Mouse (Mus musculus): ENCODE results near the gene Fscn1. TPM values are rescaled to one million over a fixed set of nuclear protein-coding genes. Genes with fewer than 3 reads are reported as not detected.

Fscn1 gene
- polyA plus RNA-seq (2016; fragmentation: Nextera tagmentation; extraction: Ambion mirVana), result 699 and 764 TPM in 2 replicates

DNA sequence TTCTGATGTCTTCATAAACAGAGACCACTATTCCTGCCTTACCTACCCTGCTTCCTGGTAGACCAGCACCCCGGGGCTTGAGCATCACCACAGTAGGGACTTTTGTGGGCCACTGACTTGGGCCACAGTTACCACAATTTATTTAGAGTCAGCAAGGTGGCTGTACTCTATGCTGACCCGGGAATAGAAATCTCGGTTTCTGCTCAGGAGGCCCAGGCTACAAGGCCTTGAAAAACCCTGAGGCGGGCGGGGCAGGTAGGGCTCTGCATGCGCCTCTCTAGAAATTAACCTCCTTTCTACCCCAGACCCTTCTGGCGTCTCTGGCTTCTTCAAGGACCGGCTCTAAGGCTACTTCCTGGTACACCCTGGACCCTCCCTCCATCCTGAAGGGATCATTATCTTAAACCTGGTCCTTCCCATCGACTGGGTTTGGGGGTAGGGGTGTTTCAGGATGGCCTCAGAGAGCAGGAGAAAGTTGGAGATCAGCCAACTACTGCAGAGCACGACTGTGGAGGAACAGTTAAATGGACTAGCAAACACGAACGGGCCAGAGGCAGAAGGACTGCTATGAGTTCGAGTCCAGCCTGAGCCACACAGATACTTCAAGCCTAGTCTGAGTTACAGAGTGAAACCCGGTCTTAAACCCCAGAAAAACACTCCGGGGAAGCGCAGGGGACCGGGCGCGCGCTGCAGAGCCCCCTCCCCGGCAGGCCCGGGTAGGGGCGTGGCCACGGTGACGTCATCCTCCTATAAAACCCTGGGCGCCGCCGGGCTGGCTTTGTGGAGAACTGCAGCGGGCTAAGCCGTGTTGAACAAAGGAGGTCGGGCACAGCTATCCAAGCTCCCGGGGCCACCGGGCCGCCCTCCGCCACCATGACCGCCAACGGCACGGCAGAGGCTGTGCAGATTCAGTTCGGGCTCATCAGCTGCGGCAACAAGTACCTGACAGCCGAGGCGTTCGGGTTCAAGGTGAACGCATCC, at the start of gene Fscn1:
Gene Fscn1 (plus strand): TSS at position 768 of the 981 bp plus-strand sequence.
- peak; percentile 65 for ATAC-seq (ENCODE audit: low FRiP score)
- Histone ChIP-seq H3K4me3 (peak within 1 kb of the TSS; percentile 97), H3K4me2 (replicated peaks) (peak within 1 kb of the TSS; percentile 94), H3K27me3 (peaks cover 6% of the 10 kb centered on the region), H3K9me3 (replicated peaks) (no peaks in the 10 kb centered on the region), H3K9ac (peak within 1 kb of the TSS; percentile 99), H3K27ac (peak within 1 kb of the TSS; percentile 97), H3K4me1 (peaks cover 26% of the 10 kb centered on the region), H3K36me3 (no peaks in the 10 kb centered on the region)
- WGBS, result 7% methylated on average over 44 of the region's 44 CpGs

GRCm38 (mm10) chr5:142911629-142912028, 48.5 kb upstream of the Fscn1 start:
- Histone ChIP-seq H3K4me1 (peaks cover 31% of the 10 kb centered on the region), H3K9ac (no peak overlapping the region), H3K27ac (no peak overlapping the region), H3K9me3 (replicated peaks) (no peaks in the 10 kb centered on the region), H3K36me3 (no peaks in the 10 kb centered on the region), H3K4me3 (no peak overlapping the region), H3K27me3 (no peaks in the 10 kb centered on the region), H3K4me2 (replicated peaks) (no peak overlapping the region)
- ATAC-seq (ENCODE audit: low FRiP score), result no peak
- WGBS, result 77% methylated on average over 2 of the region's 2 CpGs

DNA sequence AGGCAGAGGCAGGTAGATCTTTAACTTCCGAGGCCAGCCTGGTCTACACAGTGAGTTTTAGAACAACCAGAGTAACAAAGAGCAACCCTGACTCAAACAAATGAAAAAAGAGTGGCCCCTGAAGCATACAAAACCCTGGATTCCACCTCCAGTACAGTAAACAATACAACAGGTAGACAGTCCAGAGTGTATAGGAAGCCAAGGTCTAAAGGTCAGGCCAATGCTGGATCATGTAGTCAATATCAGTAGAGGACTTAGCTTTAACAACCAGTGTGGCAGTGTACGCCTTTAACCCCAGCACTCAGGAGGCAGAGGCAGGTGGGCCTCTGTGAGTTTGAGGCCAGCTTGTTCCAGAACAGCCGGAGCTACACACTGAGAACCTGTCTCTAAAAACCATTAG, 47.8 kb upstream of the Fscn1 start:
- ATAC-seq (ENCODE audit: low FRiP score), result no peak
- Histone ChIP-seq H3K9me3 (replicated peaks) (no peaks in the 10 kb centered on the region), H3K4me3 (no peak overlapping the region), H3K36me3 (no peaks in the 10 kb centered on the region), H3K9ac (no peak overlapping the region), H3K4me2 (replicated peaks) (no peak overlapping the region), H3K27me3 (no peaks in the 10 kb centered on the region), H3K4me1 (peaks cover 27% of the 10 kb centered on the region), H3K27ac (no peak overlapping the region)
- whole genome bisulfite sequencing, result 90% methylated on average over 3 of the region's 3 CpGs

GRCm38 (mm10) chr5:142912739-142913138, 47.4 kb upstream of the Fscn1 start:
- Histone ChIP-seq H3K4me1 (peaks cover 23% of the 10 kb centered on the region), H3K27ac (no peak overlapping the region), H3K36me3 (no peaks in the 10 kb centered on the region), H3K9ac (no peak overlapping the region), H3K4me3 (no peak overlapping the region), H3K9me3 (replicated peaks) (no peaks in the 10 kb centered on the region), H3K27me3 (no peaks in the 10 kb centered on the region), H3K4me2 (replicated peaks) (no peak overlapping the region)
- 87% methylated on average over 4 of the region's 4 CpGs for WGBS
- no peak for ATAC-seq (ENCODE audit: low FRiP score)

DNA sequence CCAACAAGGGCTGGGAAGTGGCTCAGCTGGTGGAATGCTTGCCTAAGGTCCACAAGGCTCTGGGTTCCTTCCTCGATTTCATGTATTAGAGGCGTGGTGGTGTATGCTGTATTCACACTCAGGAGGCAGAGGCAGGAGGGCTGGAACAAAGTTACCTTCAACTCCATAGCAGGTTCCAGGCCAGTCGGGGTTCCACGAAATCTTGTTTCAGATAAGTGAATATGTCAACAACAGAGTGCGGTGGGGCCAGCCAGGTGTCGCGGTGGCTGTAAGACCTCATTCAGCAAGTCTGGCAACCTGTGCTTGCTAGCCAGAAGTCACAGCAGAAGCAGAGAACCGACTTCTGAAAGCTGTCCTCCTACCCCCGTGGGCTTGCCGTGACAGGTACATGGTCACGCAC, 44.9 kb upstream of the Fscn1 start:
- H3K4me2 ChIP-seq (replicated peaks), result no peak overlapping the region
- H3K9me3 ChIP-seq (replicated peaks), result no peaks in the 10 kb centered on the region
- no peak overlapping the region for H3K9ac ChIP-seq
- no peaks in the 10 kb centered on the region for H3K36me3 ChIP-seq
- no peaks in the 10 kb centered on the region for H3K27me3 ChIP-seq
- H3K4me3 ChIP-seq, result no peak overlapping the region
- 87% methylated on average over 11 of the region's 11 CpGs for WGBS
- no peaks in the 10 kb centered on the region; the same call in 1 of the 2 replicates for H3K4me1 ChIP-seq
- ATAC-seq (ENCODE audit: low FRiP score), result no peak
- no peak overlapping the region for H3K27ac ChIP-seq

GRCm38 (mm10) chr5:142916593-142916992, 43.5 kb upstream of the Fscn1 start:
- Histone ChIP-seq H3K9ac (no peak overlapping the region), H3K4me1 (no peaks in the 10 kb centered on the region), H3K36me3 (no peaks in the 10 kb centered on the region), H3K27ac (no peak overlapping the region), H3K4me3 (no peak overlapping the region), H3K9me3 (replicated peaks) (no peaks in the 10 kb centered on the region), H3K27me3 (no peaks in the 10 kb centered on the region), H3K4me2 (replicated peaks) (no peak overlapping the region)
- WGBS, result 76% methylated on average over 7 of the region's 7 CpGs
- ATAC-seq (ENCODE audit: low FRiP score), result no peak

- ATAC-seq (ENCODE audit: low FRiP score), result no peak
- no peak overlapping the region for H3K4me3 ChIP-seq
- H3K36me3 ChIP-seq, result no peaks in the 10 kb centered on the region
- H3K27ac ChIP-seq, result no peak overlapping the region
- H3K9me3 ChIP-seq (replicated peaks), result no peaks in the 10 kb centered on the region
- whole genome bisulfite sequencing, result 90% methylated on average over 8 of the region's 8 CpGs
- no peak overlapping the region for H3K4me2 ChIP-seq (replicated peaks)
- H3K27me3 ChIP-seq, result no peaks in the 10 kb centered on the region
- H3K9ac ChIP-seq, result no peak overlapping the region
- H3K4me1 ChIP-seq, result no peaks in the 10 kb centered on the region
Observed at GRCm38 (mm10) chr5:142917402-142917801, 42.7 kb upstream of the Fscn1 start.

- no peak overlapping the region for H3K4me3 ChIP-seq
- 0 out of 2 replicates have a peak, but pooled peaks cover 2% of the 10 kb centered on the region for H3K4me1 ChIP-seq
- H3K27ac ChIP-seq, result no peak overlapping the region
- H3K27me3 ChIP-seq, result no peaks in the 10 kb centered on the region
- H3K4me2 ChIP-seq (replicated peaks), result no peak overlapping the region
- no peaks in the 10 kb centered on the region for H3K9me3 ChIP-seq (replicated peaks)
- no peaks in the 10 kb centered on the region for H3K36me3 ChIP-seq
- no peak overlapping the region for H3K9ac ChIP-seq
- ATAC-seq (ENCODE audit: low FRiP score), result no peak
- WGBS, result 71% methylated on average over 8 of the region's 8 CpGs
Observed at GRCm38 (mm10) chr5:142920311-142921073, 39.7 kb upstream of the Fscn1 start.

DNA sequence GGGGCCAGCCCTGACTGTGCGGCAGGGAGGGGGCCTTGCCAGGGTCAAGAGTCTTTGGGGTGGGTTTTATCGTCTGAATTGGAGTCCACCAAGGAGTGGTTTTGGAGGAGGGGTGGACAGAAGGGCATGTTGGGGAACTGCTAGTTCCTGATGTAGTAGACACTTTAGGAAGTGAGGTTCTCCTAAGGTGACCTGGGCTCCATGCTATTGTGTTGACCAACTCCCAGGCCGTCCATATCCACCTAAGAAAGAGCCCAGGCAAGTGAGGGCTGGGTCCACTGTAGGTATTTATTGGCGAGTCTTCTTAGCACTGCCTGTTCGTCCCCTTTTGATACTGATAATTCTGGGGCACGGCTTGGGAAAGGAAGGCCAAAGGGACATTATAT, 39.1 kb upstream of the Fscn1 start:
- no peaks in the 10 kb centered on the region for H3K36me3 ChIP-seq
- H3K9ac ChIP-seq, result no peak overlapping the region
- H3K27me3 ChIP-seq, result no peaks in the 10 kb centered on the region
- H3K9me3 ChIP-seq (replicated peaks), result no peaks in the 10 kb centered on the region
- no peak overlapping the region for H3K27ac ChIP-seq
- H3K4me2 ChIP-seq (replicated peaks), result no peak overlapping the region
- H3K4me1 ChIP-seq, result peaks cover 3% of the 10 kb centered on the region; the same call in 1 of the 2 replicates
- ATAC-seq (ENCODE audit: low FRiP score), result no peak
- WGBS, result 81% methylated on average over 6 of the region's 6 CpGs
- no peak overlapping the region for H3K4me3 ChIP-seq

DNA sequence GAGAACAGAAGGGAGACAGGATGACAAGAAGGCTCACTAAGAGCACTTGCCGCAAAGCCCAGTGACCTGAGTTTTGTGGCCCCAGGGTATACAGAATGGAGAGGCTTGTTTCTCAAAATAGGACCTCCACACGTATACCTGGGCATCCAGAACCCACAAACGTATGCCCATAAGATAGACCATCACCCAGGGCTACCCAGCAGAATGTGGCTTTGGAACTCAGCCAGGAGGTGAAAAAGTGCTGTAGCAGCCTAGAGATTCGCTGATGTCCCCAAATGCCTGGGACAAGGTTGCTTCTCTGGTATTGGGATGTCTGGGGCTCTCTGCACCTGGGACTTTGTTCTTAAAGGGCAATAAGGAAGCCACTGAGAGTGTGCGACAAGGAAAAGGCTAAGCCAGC, 37.9 kb upstream of the Fscn1 start:
- Histone ChIP-seq H3K4me2 (replicated peaks) (no peak overlapping the region), H3K9ac (no peak overlapping the region), H3K9me3 (replicated peaks) (no peaks in the 10 kb centered on the region), H3K4me1 (peaks cover 9% of the 10 kb centered on the region), H3K36me3 (no peaks in the 10 kb centered on the region), H3K4me3 (no peak overlapping the region), H3K27me3 (no peaks in the 10 kb centered on the region), H3K27ac (no peak overlapping the region)
- no peak for ATAC-seq (ENCODE audit: low FRiP score)
- 89% methylated on average over 5 of the region's 5 CpGs for WGBS

- Histone ChIP-seq H3K4me2 (replicated peaks) (no peak overlapping the region), H3K36me3 (no peaks in the 10 kb centered on the region), H3K4me1 (peaks cover 10% of the 10 kb centered on the region), H3K4me3 (no peak overlapping the region), H3K27me3 (peaks cover 9% of the 10 kb centered on the region), H3K27ac (no peak overlapping the region), H3K9ac (no peak overlapping the region), H3K9me3 (replicated peaks) (no peaks in the 10 kb centered on the region)
- WGBS, result 88% methylated on average over 3 of the region's 3 CpGs
- ATAC-seq (ENCODE audit: low FRiP score), result no peak
Observed at GRCm38 (mm10) chr5:142923781-142924180, 36.4 kb upstream of the Fscn1 start.

DNA sequence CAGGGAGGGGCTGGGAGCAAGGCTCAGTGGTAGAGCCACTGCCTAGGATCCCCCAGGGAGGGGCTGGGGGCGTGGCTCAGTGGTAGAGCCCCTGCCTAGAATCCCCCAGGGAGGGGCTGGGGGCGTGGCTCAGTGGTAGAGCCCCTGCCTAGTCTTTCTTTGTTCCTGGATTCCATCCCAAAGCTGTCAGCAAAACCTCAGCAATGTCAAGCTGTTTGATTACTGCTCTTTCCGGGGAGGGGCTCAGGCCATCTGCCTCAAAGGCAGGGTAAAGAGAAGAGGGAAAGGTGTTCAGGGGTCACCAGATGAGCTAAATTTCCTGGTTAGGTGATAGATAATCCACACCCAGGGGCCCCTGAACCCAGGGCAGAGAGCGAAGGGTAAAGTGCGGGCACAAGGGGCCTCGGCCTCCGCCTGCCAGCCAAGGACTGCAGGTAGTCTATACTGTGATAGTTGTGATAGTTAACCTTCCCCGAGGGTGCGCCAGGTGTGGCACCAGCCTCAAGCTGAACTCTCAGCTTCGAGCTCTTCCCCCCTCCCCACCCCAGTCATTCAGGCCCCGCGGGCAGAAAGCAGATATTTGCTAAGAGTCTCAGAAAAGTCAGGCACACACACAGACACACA, 35.7 kb upstream of the Fscn1 start:
- WGBS, result 76% methylated on average over 12 of the region's 12 CpGs
- no peak overlapping the region for H3K9ac ChIP-seq
- peaks cover 15% of the 10 kb centered on the region for H3K4me1 ChIP-seq
- no peaks in the 10 kb centered on the region for H3K36me3 ChIP-seq
- no peak overlapping the region for H3K4me2 ChIP-seq (replicated peaks)
- no peak overlapping the region for H3K27ac ChIP-seq
- no peak for ATAC-seq (ENCODE audit: low FRiP score)
- H3K4me3 ChIP-seq, result no peak overlapping the region
- peaks cover 16% of the 10 kb centered on the region for H3K27me3 ChIP-seq
- no peaks in the 10 kb centered on the region for H3K9me3 ChIP-seq (replicated peaks)

All from hindbrain, embryonic 12.5 days (tissue).